Mouse (Mus musculus) induced T-regulatory cell, adult 2 months (primary cell): ENCODE results near the gene Add3.

Source experiments
- DNase-seq: peaks from one replicate; pipeline ENCODE4 v3.0.0-alpha.2; 2012; ENCODE audit warnings: low read depth

Gene Add3

DNA sequence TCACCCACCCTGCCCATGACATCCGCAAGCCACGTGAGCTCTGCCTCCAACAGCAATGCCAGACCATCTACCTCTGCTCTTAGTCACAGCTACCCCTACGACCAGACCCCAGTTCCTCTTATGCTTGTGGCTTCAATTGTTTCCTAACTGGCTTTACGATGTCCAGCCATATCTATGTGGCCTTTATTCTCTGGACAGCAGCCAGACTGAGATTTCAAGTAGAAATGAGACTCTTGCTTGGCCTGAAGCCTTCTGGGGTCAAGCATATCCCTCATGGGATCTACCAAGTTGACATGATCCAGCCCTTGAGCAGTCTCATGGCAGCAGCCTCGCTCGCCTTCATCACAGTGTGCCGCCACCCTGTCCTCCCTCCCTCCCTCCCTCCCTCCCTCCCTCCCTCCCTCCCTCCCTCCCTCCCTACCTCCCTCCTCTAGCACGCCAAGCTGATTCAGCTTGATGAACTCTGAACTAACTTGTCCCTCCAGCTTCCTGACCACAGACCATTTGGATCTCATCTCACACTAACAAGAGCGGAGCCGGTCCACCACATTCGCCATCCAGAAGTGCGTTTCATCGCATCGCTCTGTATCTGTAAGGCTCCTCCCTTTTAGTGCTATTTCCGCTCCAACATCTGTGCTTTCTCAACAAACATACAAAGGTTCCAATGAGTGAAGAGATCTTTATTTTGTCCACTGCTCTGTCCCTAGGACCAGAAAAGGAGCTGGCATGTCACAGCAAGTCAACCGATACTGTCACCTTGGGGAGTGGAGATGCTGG is 9.7 kb upstream of the Add3 start:
- DNase-seq: no peak

DNA sequence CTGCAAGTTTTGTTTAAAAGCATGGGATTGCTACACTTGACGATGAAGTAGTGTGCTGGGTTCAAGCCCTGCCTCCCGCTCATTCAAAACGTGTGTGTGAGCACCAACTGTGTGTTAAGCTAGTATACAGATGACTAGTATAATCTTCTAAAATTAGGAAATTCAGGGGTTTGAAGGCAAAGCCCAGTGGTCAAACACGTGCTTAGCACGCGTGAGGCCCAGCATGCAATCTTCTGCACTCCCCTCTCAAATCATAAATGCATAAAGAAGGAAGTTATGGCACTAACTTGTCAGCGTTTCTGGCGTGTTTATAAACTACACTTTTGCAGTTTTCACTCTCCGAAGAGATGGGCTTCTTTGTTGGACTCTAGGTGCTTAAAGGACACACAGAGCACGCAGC is 7.8 kb upstream of the Add3 start:
- DNase-seq: no peak

DNA sequence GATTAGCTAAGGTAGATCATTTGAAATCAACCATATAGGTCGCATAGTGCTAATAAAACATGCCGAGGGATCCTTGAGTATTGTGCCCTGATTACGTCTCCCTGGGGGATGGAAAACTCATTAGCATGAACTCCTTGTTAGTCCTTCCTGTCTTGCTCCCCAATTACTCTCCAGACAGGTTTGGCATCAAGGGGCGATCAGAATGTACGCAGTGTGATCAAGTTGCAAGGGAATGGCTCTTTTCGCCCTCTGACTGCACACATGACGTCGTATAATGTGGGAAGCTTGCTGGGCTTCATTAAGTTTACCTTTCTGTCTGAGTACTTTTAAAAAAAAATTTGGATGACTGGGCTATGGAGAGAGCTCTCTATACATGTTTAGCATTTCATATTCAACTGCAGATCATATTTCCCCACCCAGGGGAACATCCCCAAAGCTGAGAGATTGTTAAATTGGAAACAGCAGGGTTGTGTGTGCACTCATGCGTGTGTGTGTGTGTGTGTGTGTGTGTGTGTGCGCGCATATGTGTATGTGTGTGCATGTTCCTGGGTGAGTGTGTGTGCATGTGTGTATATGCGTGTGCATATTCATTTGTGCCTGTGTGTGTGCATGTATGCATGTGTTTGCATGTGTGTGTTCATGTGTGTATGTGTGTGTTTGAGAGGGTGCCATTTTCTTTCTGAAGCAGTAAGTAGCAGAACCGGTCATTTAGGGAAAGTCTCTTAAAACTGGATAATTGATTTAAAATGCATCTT is 3.7 kb upstream of the Add3 start:
- DNase-seq: no peak

DNA sequence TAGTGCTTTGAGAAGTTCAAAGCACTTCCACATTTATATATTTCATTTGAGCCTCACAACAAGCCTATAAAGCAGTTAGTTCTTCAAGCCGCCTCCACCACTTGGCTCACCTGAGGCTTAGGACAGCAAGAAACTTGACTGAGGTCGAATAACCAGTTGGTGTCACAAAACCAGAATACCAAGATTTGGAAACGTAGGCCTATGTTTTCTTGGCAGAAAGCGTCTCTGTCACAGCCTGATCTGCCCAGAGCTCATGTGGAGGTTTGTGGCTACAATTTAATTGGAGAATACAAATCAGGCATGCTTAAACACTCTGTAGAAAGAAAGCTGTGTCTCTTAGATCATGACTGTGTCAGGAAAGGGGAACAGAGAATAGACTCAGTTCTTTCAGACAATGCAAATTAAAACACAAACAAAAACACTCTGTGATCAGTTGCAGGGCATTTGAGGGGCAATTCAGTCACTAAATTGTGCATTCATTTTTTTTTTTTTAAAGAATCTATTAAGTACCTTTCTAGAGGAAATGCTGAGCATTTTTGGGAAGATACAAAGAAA is 3.0 kb upstream of the Add3 start:
- no peak for DNase-seq

DNA sequence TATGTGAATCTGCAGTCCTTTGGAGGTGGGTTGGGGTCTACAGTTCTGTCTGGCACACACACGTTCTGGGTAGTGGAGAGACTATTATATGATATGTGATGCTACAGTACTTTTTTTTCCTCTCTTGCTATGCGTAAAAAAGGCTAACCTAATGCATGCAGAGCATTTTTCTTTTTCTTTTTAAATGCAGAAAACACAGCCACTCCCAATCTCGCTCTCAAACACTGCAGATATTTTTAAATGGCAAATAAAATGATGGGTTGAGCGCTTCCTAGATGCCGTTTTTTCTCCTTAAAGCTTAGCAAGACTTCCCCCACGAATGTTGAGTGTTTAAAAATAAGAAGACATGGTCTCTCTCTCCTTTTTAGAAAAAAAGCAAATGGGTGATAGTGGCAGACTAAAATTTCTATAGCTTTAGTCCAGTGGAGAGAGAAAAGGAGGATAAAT is 584 bp downstream of the Add3 start:
- peak; percentile 56 for DNase-seq

DNA sequence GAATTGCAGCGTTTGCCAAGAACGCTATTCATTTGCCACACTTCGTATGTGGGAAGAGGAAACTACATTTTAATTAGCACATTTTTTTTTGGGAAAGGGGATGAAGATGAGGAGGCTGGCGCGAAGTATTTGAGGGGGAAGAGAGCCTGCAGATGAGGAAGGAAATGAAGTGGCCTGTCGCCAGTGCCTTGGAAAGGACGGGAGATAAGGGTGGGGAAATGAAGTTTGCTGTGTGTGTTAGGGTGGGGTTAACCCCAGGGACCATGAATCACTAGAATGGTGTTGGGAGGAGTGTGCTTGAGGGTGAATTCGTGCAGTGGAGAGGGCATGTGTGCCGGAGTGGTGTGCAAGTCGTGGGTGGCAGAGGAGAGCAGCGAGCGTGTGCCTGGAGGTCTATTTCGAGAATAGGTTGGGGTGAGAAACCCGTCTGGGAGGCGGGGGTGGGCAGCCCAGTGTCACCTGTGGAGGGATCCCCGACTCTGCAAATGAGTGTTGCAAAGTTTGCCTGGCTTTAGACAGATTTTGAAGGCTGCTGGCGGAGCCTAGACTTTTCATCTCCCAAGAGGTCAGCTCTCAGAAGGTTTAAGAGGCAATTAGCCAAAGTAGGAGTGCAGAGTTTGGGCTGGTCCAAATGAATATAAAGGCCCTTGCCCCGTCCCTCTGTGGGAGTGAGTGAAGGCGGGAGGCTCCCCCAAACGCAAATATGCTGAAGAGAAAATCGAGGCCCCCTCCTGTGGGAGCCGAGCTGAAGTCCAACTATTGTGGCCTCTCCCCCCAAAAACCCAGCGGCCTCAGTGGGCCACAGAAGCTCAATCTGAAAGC is 1.2 kb downstream of the Add3 start:
- peak; percentile 65 for DNase-seq

DNA sequence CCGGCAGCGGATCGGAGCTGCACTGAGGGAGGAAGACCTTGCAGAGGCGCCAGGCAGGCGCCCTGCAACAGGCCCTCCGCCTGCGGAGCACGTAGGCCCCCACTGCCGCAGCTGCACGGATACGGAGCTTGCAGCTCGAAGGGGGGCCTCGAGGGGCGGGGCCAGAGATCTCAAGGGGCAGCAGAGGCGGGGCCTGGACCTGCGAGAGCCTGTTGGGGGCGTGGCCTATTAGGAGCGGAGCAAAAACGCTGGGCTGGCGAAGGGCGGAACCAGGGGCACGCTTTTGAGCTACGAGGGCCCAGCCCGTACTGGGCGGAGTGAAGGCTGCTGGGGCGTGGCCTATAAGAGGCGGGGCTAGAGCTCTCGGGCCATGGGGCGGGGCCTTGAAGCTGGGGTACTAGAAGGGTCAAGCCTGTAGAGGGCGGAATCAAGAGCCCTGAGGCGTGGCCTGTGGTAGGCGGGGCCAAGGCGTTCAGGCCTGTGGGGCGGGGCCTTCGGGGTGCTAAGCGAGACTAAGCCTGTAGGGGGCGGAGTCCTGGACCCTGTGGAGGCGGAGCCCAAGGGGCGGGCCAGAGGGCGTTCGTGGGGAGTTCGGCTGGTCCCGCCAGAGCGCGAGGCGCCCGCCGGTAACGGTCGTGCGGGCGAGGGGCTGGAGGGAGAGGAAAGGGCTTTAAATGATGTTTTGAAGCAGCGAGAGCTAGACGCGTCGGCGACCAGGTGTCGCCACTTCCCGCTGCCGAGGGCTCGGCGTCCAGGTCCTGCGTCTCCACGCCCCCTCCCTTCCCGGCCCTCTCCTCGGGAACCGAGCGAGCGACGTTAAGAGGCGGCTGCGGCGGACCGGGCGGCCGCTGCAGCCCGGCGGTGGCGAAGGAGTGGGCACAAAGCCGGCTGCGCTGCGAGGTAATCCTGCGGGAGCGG is 2.2 kb downstream of the Add3 start:
- DNase-seq: peak; percentile 100

DNA sequence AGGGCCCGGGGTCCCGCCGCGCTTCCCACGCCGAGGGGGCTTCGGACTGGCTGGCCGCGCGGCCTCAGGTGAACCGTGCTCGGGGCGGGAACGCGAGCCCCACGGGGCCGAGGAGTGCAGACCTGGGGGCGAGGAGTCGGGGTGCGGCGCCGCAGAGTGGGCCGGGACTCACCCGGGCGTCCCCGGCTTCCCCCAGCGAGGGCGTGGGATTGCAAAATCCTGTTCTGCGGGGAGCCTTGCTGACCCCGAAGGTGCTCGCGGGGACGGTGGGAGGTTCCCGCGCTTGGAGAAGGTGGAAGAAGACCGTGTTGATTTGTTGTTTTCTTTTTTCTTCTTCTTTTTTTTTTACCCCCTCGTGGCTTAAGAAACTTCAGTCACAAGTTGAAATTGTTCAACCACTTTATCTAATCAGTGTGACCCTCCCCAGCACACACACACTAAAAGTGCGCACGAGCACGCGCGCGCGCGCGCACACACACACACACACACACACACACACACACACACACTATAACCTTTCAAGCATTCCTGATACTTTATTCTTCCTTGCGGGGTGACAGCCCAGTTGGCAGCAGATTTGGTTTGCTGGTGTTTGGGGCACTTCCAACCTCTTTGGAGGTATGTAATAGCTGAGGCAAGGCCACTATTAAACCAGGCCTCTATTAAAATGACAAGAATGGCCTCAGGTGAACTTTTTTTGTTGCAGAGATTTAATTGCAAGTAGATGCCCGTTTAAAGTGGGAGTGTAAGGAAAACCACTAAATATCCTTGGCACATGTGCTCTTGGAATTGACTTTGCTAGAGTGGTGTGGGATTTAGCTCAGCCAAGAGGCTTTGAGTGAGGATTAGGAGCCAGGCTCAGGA is 3.1 kb downstream of the Add3 start:
- peak; percentile 58 for DNase-seq

DNA sequence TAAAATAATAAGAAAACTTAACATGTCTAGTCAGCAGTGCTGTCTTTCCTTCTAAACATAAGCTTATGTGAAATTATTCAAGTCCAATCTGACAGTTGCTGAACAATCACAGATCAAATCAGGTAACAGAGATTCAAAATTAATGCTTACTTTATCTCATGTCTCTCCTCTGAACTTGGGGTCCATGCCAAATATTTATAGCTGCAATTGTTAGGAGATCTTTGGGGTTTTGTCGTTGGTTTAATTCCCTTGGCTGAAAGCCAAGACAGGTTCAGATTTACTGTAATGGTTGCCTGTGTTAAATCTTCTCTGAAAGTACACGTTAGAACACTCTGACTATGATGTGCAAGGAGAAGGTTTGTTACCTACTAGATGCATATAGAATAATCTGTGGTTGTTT is 4.8 kb downstream of the Add3 start:
- peak; percentile 17 for DNase-seq

DNA sequence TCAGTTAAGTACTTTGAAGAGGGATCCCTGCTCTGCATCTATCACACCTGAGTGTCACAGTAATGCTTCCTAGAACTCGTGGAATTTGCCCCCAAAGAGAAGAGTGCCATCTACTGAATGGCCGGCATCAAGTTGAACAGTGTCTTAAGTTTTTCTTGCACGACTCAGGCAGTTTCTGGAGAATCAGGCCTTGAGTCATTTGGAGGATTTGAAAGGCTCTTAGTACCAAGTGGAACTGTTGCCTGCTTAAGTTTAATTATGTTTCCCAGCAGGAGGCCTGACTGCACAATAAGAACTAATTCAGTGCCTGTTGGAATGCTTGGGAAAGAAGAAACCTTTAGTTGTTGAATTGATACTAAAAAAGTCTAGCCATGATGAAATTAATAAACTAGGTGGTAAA is 9.1 kb downstream of the Add3 start:
- no peak for DNase-seq

DNA sequence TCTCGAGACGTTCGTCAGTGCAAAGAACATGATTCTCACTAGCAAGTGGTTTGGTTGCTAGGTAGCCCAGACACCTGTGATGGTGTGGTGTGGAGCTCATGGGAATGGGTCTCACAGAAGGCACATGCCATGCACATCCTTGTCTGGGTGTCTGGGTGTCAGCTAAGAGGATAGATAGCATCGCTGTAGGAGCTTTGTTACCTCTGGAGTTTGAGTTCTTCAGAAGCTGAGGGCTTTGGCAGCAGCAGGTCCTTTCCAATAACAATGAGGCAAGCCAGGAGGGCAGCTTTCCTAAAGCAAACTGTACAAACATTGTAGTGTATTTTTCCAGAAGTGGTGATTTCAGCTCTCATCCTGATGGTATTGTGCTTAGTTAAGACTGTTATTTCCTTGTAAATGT is 12.2 kb downstream of the Add3 start:
- no peak for DNase-seq

DNA sequence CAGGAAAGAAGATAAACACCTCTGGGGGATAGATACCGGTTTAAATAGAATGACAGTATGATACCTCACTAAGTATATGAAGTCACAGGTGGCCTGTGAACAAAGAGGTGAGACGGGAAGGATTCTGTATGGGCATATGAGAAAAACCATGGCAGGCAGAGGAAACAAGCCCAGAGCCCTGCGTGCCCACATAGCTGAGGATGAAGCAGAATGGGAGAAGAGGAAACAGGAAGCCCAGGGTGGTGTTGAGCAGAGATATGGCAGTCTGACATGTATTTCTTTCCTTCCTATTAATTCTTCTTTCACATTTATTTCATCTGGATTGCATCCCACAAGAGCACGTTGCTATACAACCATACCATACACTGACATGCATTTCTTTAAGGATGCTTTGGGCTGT is 12.9 kb downstream of the Add3 start:
- no peak for DNase-seq

DNA sequence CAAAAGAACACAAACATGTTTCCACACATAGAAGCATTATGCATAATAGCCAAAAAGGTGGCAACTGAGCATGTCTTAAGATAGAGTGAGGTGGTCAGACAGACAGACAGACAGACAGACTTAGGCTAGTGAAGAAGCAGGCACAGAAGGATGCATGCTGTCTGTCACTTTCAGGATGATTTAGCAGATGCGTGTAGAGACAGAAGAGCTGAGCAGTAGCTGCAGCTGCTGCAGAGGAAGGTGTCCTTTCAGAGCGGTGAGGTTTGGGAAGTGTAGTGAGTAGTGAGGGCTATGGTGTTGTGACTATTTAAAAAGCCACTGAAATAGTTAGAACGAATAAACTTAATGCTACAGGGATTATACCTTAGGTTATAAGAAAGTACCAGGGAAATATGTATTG is 13.9 kb downstream of the Add3 start:
- DNase-seq: no peak

DNA sequence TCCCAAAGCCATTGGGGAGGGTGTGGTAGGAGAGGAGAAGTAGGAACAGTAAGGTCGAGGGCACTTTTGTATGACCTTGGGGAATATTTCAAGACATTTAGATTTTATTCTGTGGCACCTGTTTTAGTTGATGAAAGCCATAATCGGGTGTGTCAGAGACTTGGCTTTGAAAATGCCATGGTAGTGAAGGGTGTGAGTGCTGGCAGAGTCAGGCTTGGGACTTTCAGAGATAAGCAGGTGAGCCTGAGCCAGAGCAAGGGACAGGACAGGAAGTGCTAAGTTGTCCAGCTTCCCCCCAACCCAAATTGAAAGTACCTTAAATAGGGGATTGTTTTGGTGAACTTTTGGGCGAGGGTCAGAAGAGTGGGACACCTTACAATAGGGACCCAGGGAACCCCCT is 16.1 kb downstream of the Add3 start:
- no peak for DNase-seq

DNA sequence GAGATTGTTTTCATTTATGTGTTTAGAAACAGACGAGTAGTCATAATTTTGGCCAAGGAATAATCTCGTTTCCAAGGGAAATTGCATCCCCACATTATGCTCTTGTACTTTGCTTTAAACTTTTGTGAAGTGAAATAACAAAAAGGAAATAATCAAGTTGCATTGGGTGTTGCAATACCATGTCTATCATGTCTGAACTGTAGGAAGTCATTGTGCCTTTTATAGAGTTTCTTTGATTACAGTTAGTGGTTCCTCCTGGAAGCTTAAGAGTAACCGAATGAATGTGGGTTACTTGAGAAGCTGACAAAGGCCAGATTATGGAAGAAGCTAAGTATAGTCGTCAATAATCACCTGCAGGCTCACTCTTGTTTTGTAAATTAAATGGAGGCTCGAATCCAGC is 16.9 kb downstream of the Add3 start:
- no peak for DNase-seq

DNA sequence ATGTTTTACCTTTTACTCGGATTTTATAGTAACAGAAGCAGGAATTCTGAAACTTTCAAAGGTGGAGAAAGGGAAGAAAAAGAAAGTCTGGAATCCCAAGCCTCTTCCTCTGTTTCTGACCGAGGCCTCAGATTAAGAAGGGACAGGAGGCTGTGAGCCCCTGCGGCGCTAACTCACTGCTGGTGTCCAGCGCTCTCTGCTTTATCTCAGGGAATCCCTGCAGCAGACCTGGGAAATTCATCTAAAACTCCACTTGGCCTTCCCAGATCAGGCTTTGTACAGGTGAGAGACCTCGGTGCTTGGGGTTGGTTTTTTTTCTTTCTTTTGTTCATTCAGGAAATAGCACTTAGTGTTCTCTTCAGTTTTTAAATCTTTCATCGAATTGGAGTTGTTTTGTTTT is 19.1 kb downstream of the Add3 start:
- DNase-seq: no peak

DNA sequence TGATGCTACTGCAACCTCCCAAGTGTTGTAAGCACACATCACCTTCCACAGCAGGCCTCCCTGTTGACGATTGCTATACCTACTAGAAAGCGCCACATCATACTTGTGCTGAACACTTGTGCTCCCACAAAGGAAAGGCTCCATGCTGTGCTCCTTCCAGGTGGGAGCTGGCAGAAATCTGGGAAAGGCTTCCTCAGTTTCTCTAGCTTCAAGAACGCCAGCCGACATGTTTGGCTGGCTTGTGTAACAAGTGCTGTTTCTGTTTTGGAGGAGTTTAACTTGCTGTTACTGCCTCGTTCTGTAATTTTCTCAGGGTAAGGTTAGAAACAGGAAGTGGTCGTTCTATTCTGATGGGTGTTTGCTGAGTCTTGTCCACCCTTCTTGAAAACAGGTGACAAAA is 22.7 kb downstream of the Add3 start:
- DNase-seq: peak; percentile 60

DNA sequence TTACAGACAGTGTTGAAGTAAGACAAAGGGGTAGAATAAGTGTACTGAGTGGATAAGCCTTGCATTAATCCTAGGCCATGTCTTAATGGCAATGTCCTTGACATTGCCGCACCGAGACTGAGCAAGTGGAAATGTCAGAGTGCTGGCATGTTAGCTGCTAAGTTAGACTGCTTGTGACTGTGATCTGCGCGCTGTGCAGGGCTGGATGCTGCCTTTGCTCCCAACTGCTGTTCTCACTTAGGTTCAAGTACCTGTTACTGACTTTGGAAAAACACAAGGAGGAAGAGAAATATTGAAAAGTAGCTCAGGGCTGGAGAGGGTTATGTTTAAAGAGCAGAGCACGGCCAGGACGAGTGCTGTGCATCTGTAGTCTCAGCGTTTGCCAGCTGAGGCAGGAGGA is 24.4 kb downstream of the Add3 start:
- DNase-seq: peak; percentile 18

DNA sequence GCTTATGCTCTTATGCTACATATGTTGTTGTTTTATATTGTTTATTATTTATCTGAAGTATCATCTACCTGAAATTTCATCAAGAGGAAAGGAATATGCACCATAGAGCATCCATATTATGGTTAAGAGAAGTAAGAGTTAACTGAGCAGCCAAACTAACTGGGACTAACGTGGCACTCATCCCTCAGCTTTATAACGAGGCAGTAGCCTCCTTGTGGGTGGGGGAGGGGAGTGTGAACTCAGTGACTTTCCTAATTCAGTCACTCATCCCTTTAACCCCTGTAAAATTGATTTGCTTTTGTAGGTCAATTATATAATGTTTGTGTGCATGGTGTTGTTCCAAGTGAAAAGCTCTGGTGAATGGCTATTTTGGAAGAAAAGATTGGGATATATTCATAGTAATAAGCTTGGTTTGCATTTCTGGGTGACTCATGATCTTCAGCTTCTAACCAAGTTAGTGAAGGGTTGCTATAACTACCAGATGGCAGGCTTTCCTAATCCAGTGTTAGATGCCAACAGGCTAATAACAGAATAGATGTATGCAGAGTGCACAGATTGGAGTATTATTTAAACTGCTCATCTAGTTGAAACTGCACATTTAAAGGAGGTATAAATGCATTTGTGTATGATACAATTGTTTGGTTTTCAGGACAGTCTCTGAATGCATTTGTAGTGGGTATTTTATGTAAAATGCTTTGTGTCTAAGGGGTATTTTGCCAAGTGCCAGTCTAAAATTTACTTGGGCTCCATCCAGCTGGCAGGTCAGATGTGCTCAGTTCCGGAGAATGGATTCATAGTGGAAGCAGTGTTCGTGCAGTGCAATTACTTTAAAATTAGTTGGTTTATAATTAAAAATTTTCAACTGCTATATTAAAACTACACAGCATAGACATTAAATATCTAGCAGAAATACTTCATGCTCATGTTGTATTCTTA is 25.3 kb downstream of the Add3 start:
- DNase-seq: peak; percentile 11
